Mouse (Mus musculus) heart, adult 2 months (tissue): ENCODE measurements around the gene Wdr5b. TPM values are rescaled to one million over a fixed set of nuclear protein-coding genes. Genes with fewer than 3 reads are reported as not detected.

Experiments used
- DNase-seq, 2 experiments: peaks; one replicate each; pipeline ENCODE4 v3.0.0; 2021
- H3K27ac ChIP-seq: fragments of 200-600 bp; 2 replicates; pipeline ENCODE4 v1.8.1; 2022
- H3K27me3 ChIP-seq: fragments of 200-500 bp; 2 replicates; pipeline ENCODE4 v1.6.1; 2012; ENCODE audit warnings: mild to moderate bottlenecking, low read length, inconsistent platforms, mixed read lengths; ENCODE audit not compliant: control insufficient read depth, insufficient read depth
- H3K36me3 ChIP-seq: fragments of 200-500 bp; 2 replicates; pipeline ENCODE4 v1.6.1; 2012; ENCODE audit warnings: low read length, inconsistent platforms; ENCODE audit not compliant: control insufficient read depth, insufficient read depth
- H3K4me1 ChIP-seq: fragments of 200-500 bp; 2 replicates; pipeline ENCODE4 v1.6.1; 2011; ENCODE audit warnings: low read length; ENCODE audit not compliant: control insufficient read depth, insufficient read depth
- H3K4me3 ChIP-seq: fragments of 200-600 bp; 2 replicates; pipeline ENCODE4 v1.8.1; 2022
- H3K79me2 ChIP-seq: fragments of 200-500 bp; replicated peaks from 2 replicates; pipeline ENCODE4 v1.6.1; 2012; ENCODE audit warnings: mild to moderate bottlenecking, inconsistent platforms, low read length, moderate library complexity, mixed read lengths; ENCODE audit not compliant: control insufficient read depth, insufficient read depth
- H3K9ac ChIP-seq: fragments of 200-500 bp; 2 replicates; pipeline ENCODE4 v1.6.1; 2012; ENCODE audit warnings: low read depth, mild to moderate bottlenecking, control low read depth, inconsistent platforms, low read length, mixed read lengths
- CTCF ChIP-seq: fragments of 200-600 bp; IDR thresholded peaks from 2 replicates; pipeline ENCODE4 v1.8.1; 2022; ENCODE audit warnings: antibody characterized with exemption, mild to moderate bottlenecking, moderate library complexity
- EP300 ChIP-seq: fragments of 200-500 bp; IDR thresholded peaks from 2 replicates; pipeline ENCODE4 v1.6.1; 2011; ENCODE audit warnings: low read depth, low read length, control low read depth; ENCODE audit not compliant: insufficient read depth
- POLR2A ChIP-seq: fragments of 200-500 bp; IDR thresholded peaks from 2 replicates; pipeline ENCODE4 v1.6.1; 2011; ENCODE audit warnings: mild to moderate bottlenecking, low read depth, low read length, control low read depth; ENCODE audit not compliant: insufficient read depth
- WGBS: fragments of 180-500 bp; shearing (Covaris S2); methylation state at CpG from one replicate; pipeline ENCODE4 v1.1.7; 2018; 5-methylcytosine and 5-hydroxymethylcytosine counted together
- intact Hi-C: fragments of 180-260 bp; cut with DNase I; formaldehyde crosslinking; loops from one replicate; pipeline ENCODE4 v1.15.1; 2025
- polyA plus RNA-seq: library from polyadenylated mRNA; depleted of rRNA; stranded (reverse); fragments of >200 nt; gene quantifications from 2 replicates; pipeline ENCODE4 v1.2.3, GENCODE M21; 2012; rRNA removed
- total RNA-seq, 2 experiments: library from RNA; stranded (reverse); gene quantifications; 2 replicates each; pipeline ENCODE4 v1.2.3; 2021

Gene Wdr5b
- total and polyA plus RNA-seq, 3 experiments = 1.8 to 2.8 (median 2.7) TPM

- Histone ChIP-seq H3K27ac (no peak overlapping the region), H3K36me3 (no peaks in the 10 kb centered on the region), H3K27me3 (no peaks in the 10 kb centered on the region), H3K9ac (no peak overlapping the region), H3K4me3 (no peak overlapping the region), H3K79me2 (no peaks in the 10 kb centered on the region), H3K4me1 (peaks cover 2% of the 10 kb centered on the region)
- no peak for DNase-seq
- intact Hi-C loops = no loop called here
- TF ChIP-seq EP300 = no peak
- no peak for TF ChIP-seq CTCF
- TF ChIP-seq POLR2A = no peak
- WGBS = 57% methylated on average over 7 of the region's 7 CpGs
Measured at GRCm38 (mm10) chr16:36089065-36089464, 48.1 kb downstream of the Wdr5b start.

- Histone ChIP-seq H3K4me3 (no peak overlapping the region), H3K79me2 (no peaks in the 10 kb centered on the region), H3K27ac (no peak overlapping the region), H3K9ac (no peak overlapping the region), H3K27me3 (no peaks in the 10 kb centered on the region), H3K36me3 (no peaks in the 10 kb centered on the region), H3K4me1 (peaks cover 2% of the 10 kb centered on the region)
- no peak for DNase-seq
- intact Hi-C loops = no loop called here
- TF ChIP-seq EP300 (no peak), POLR2A (no peak), CTCF (0 out of 2 replicates have a peak, but pooled peaks have one; percentile 3)
- 82% methylated on average over 8 of the region's 8 CpGs for WGBS
Measured at GRCm38 (mm10) chr16:36089850-36090616, 49.0 kb downstream of the Wdr5b start.

- H3K79me2 ChIP-seq = no peaks in the 10 kb centered on the region
- no peak for DNase-seq
- H3K27ac ChIP-seq = no peak overlapping the region
- H3K27me3 ChIP-seq = no peaks in the 10 kb centered on the region
- H3K9ac ChIP-seq = no peak overlapping the region
- H3K36me3 ChIP-seq = no peaks in the 10 kb centered on the region
- H3K4me3 ChIP-seq = no peak overlapping the region
- 90% methylated on average over 11 of the region's 11 CpGs for WGBS
- no peak for TF ChIP-seq EP300
- no peak for TF ChIP-seq CTCF
- TF ChIP-seq POLR2A = no peak
- H3K4me1 ChIP-seq = peaks cover 2% of the 10 kb centered on the region
- intact Hi-C loops = no loop called here
Measured at GRCm38 (mm10) chr16:36090785-36091509, 50.0 kb downstream of the Wdr5b start.

Other genes with a start within 250 kb of the Wdr5b start
- gene Parp14, start 169.6 kb upstream of the Wdr5b start, total RNA-seq = 10 to 100 TPM in 1 of 2 experiments, 1 to 10 TPM in 1; 9.9 to 11.3 TPM
- 3.8 and 5.9 TPM in 2 replicates for gene Parp14, start 169.6 kb upstream of the Wdr5b start, polyA plus RNA-seq
- gene Parp9, start 102.7 kb upstream of the Wdr5b start, total RNA-seq = 1 to 10 TPM; 9.3 to 9.8 TPM
- 6.5 and 11.1 TPM in 2 replicates for gene Parp9, start 102.7 kb upstream of the Wdr5b start, polyA plus RNA-seq
- 1 to 10 TPM; 8.6 to 8.9 TPM for gene Dtx3l, start 102.0 kb upstream of the Wdr5b start, total RNA-seq
- 5.9 and 8.9 TPM in 2 replicates for gene Dtx3l, start 102.0 kb upstream of the Wdr5b start, polyA plus RNA-seq
- 100 to 1,000 TPM; 112 to 128 TPM for gene Kpna1, start 62.4 kb upstream of the Wdr5b start, total RNA-seq
- gene Kpna1, start 62.4 kb upstream of the Wdr5b start, polyA plus RNA-seq = 18.7 and 40.3 TPM in 2 replicates
- gene Fam162a, start 30.4 kb downstream of the Wdr5b start, total RNA-seq = 100 to 1,000 TPM; 212 to 248 TPM
- 95.0 and 98.5 TPM in 2 replicates for gene Fam162a, start 30.4 kb downstream of the Wdr5b start, polyA plus RNA-seq
- 10 to 100 TPM; 31.1 to 33.3 TPM for gene Ccdc58, start 30.5 kb downstream of the Wdr5b start, total RNA-seq
- 14.0 and 24.2 TPM in 2 replicates for gene Ccdc58, start 30.5 kb downstream of the Wdr5b start, polyA plus RNA-seq
- gene Csta1, start 90.1 kb downstream of the Wdr5b start, total RNA-seq = not detected
- not detected in 2 replicates for gene Csta1, start 90.1 kb downstream of the Wdr5b start, polyA plus RNA-seq
- gene Stfa2l1, start 115.6 kb downstream of the Wdr5b start, total RNA-seq = not detected
- gene Stfa2l1, start 115.6 kb downstream of the Wdr5b start, polyA plus RNA-seq = not detected in 2 replicates
- gene Gm5483, start 143.0 kb downstream of the Wdr5b start, total RNA-seq = not detected
- gene Gm5483, start 143.0 kb downstream of the Wdr5b start, polyA plus RNA-seq = not detected in 2 replicates
- gene Gm5416, start 169.2 kb downstream of the Wdr5b start, total RNA-seq = not detected
- gene Gm5416, start 169.2 kb downstream of the Wdr5b start, polyA plus RNA-seq = not detected in 2 replicates
- not detected for gene 2010005H15Rik, start 180.3 kb downstream of the Wdr5b start, total RNA-seq
- not detected in 2 replicates for gene 2010005H15Rik, start 180.3 kb downstream of the Wdr5b start, polyA plus RNA-seq
- gene Stfa1, start 235.8 kb downstream of the Wdr5b start, total RNA-seq = not detected
- not detected in 2 replicates for gene Stfa1, start 235.8 kb downstream of the Wdr5b start, polyA plus RNA-seq